Mouse (Mus musculus) kidney, embryonic 14.5 days (tissue): ENCODE data around the gene Abhd6. TPM values are rescaled to one million over a fixed set of nuclear protein-coding genes. Genes with fewer than 3 reads are reported as not detected.
"Not testable (repeated sequence)": the region's sequence is repeated elsewhere in the genome, so short reads cannot be mapped to it uniquely, and the experiment has no call there.

ENCODE experiments used
- ATAC-seq: fragments of 200-750 bp; cut with Nextera tagmentation; 2 replicates; pipeline ENCODE4 v1.8.0; 2017; ENCODE audit warnings: moderate number of reproducible peaks, mild to moderate bottlenecking, moderate TSS enrichment, moderate library complexity; ENCODE audit not compliant: low FRiP score, low TSS enrichment
- H3K27ac ChIP-seq: fragments of 300-500 bp; sonication (generic); 2 replicates; pipeline ENCODE4 v1.5.1; 2014; ENCODE audit warnings: low read depth, mild to moderate bottlenecking, low read length, moderate library complexity, mixed read lengths
- H3K27me3 ChIP-seq: fragments of 300-500 bp; sonication (generic); 2 replicates; pipeline ENCODE4 v1.6.1; 2014; ENCODE audit warnings: mild to moderate bottlenecking, low read length; ENCODE audit not compliant: control insufficient read depth, insufficient read depth
- H3K36me3 ChIP-seq: fragments of 300-500 bp; sonication (generic); 2 replicates; pipeline ENCODE4 v1.6.1; 2014; ENCODE audit warnings: low read length, mixed read lengths; ENCODE audit not compliant: control insufficient read depth, insufficient read depth
- H3K4me1 ChIP-seq: fragments of 300-500 bp; sonication (generic); 2 replicates; pipeline ENCODE4 v1.6.1; 2014; ENCODE audit warnings: low read length, mixed read lengths; ENCODE audit not compliant: control insufficient read depth, insufficient read depth
- H3K4me2 ChIP-seq: fragments of 300-500 bp; sonication (generic); replicated peaks from 2 replicates; pipeline ENCODE4 v1.6.1; 2014; ENCODE audit warnings: low read depth, mild to moderate bottlenecking, low read length
- H3K4me3 ChIP-seq: fragments of 300-500 bp; sonication (generic); 2 replicates; pipeline ENCODE4 v1.5.1; 2014; ENCODE audit warnings: mild to moderate bottlenecking, low read length
- H3K9ac ChIP-seq: fragments of 300-500 bp; sonication (generic); 2 replicates; pipeline ENCODE4 v1.6.1; 2014; ENCODE audit warnings: low read depth, mild to moderate bottlenecking, low read length, moderate library complexity
- H3K9me3 ChIP-seq: fragments of 300-500 bp; sonication (generic); 2 replicates; pipeline ENCODE4 v1.6.1; 2016; ENCODE audit warnings: low read length; ENCODE audit not compliant: control insufficient read depth
- WGBS: fragments of 180-500 bp; shearing (Covaris S2); extraction: QIAGEN DNeasy Blood & Tissue Kit; methylation state at CpG from one replicate; pipeline ENCODE4 v1.1.7; 2014; 5-methylcytosine and 5-hydroxymethylcytosine counted together
- polyA plus RNA-seq: library from polyadenylated mRNA; unstranded; fragments of >200 nt; fragmentation: Nextera tagmentation; extraction: Ambion mirVana; gene quantifications from 2 replicates; pipeline ENCODE4 v1.2.1, GENCODE M21; 2014

The Abhd6 gene
- polyA plus RNA-seq, 1 experiment from 2014 or later, result 25.7 TPM

- no peak overlapping the region for H3K27ac ChIP-seq
- peak overlapping the region; percentile 81 for H3K4me2 ChIP-seq
- ATAC-seq, result 0 out of 2 replicates have a peak, but pooled peaks have one; percentile 44
- under 1% methylated on average over 23 of the region's 23 CpGs for WGBS
- H3K4me3 ChIP-seq, result peak overlapping the region; percentile 58
- peaks cover 8% of the 10 kb centered on the region; the same call in 1 of the 2 replicates for H3K4me1 ChIP-seq
- H3K36me3 ChIP-seq, result no peaks in the 10 kb centered on the region
- peaks cover 2% of the 10 kb centered on the region for H3K27me3 ChIP-seq
- no peaks in the 10 kb centered on the region for H3K9me3 ChIP-seq
- peak overlapping the region; percentile 58 for H3K9ac ChIP-seq
These were observed 480 bp downstream of the Abhd6 start for GRCm38 (mm10) chr14:8003093-8003670.

- H3K4me2 ChIP-seq, result peak overlapping the region; percentile 81
- no peaks in the 10 kb centered on the region for H3K9me3 ChIP-seq
- no peaks in the 10 kb centered on the region for H3K36me3 ChIP-seq
- ATAC-seq, result no peak
- H3K9ac ChIP-seq, result peak overlapping the region; percentile 58; the same call in 1 of the 2 replicates
- H3K4me1 ChIP-seq, result peaks cover 8% of the 10 kb centered on the region; the same call in 1 of the 2 replicates
- H3K4me3 ChIP-seq, result peak overlapping the region; percentile 58
- WGBS, result 50% methylated on average over 18 of the region's 18 CpGs
- peaks cover 2% of the 10 kb centered on the region for H3K27me3 ChIP-seq
- H3K27ac ChIP-seq, result no peak overlapping the region
These were observed 1.3 kb downstream of the Abhd6 start for GRCm38 (mm10) chr14:8003727-8004670.

- H3K27ac ChIP-seq, H3K4me1 ChIP-seq, H3K36me3 ChIP-seq, H3K9ac ChIP-seq, H3K27me3 ChIP-seq, H3K4me3 ChIP-seq, H3K9me3 ChIP-seq, H3K4me2 ChIP-seq, ATAC-seq: not testable (repeated sequence)
- 64% methylated on average over 3 of the region's 3 CpGs for WGBS
These were observed 3.4 kb downstream of the Abhd6 start for GRCm38 (mm10) chr14:8006061-8006460.

GRCm38 (mm10) chr14:8007084-8007483 lies 4.4 kb downstream of the Abhd6 start:
- Histone ChIP-seq H3K4me3 (no peak overlapping the region), H3K36me3 (no peaks in the 10 kb centered on the region), H3K27ac (no peak overlapping the region), H3K27me3 (no peaks in the 10 kb centered on the region), H3K4me2 (no peak overlapping the region), H3K4me1 (peaks cover 8% of the 10 kb centered on the region; the same call in 1 of the 2 replicates), H3K9me3 (no peaks in the 10 kb centered on the region), H3K9ac (no peak overlapping the region)
- ATAC-seq, result no peak

GRCm38 (mm10) chr14:8007486-8007885 lies 4.8 kb downstream of the Abhd6 start:
- Histone ChIP-seq H3K9me3 (no peaks in the 10 kb centered on the region), H3K27ac (no peak overlapping the region), H3K36me3 (no peaks in the 10 kb centered on the region), H3K27me3 (no peaks in the 10 kb centered on the region), H3K4me2 (no peak overlapping the region), H3K9ac (no peak overlapping the region), H3K4me1 (peaks cover 8% of the 10 kb centered on the region; the same call in 1 of the 2 replicates), H3K4me3 (no peak overlapping the region)
- no peak for ATAC-seq
- 58% methylated on average over 2 of the region's 2 CpGs for WGBS

- H3K27ac ChIP-seq, result no peak overlapping the region
- no peak for ATAC-seq
- no peaks in the 10 kb centered on the region for H3K27me3 ChIP-seq
- no peak overlapping the region for H3K4me2 ChIP-seq
- peaks cover 8% of the 10 kb centered on the region; the same call in 1 of the 2 replicates for H3K4me1 ChIP-seq
- H3K36me3 ChIP-seq, result no peaks in the 10 kb centered on the region
- no peaks in the 10 kb centered on the region for H3K9me3 ChIP-seq
- no peak overlapping the region for H3K9ac ChIP-seq
- 88% methylated on average over 10 of the region's 10 CpGs for WGBS
- H3K4me3 ChIP-seq, result no peak overlapping the region
These were observed 5.2 kb downstream of the Abhd6 start for GRCm38 (mm10) chr14:8007923-8008322.

GRCm38 (mm10) chr14:8011297-8011696 lies 8.6 kb downstream of the Abhd6 start:
- H3K27me3 ChIP-seq, result no peaks in the 10 kb centered on the region
- H3K27ac ChIP-seq, result no peak overlapping the region
- H3K9ac ChIP-seq, result no peak overlapping the region
- 91% methylated on average over 2 of the region's 2 CpGs for WGBS
- H3K4me3 ChIP-seq, result no peak overlapping the region
- ATAC-seq, result no peak
- H3K9me3 ChIP-seq, result no peaks in the 10 kb centered on the region
- H3K36me3 ChIP-seq, result no peaks in the 10 kb centered on the region
- H3K4me1 ChIP-seq, result no peaks in the 10 kb centered on the region
- H3K4me2 ChIP-seq, result no peak overlapping the region

GRCm38 (mm10) chr14:8011938-8012337 lies 9.2 kb downstream of the Abhd6 start:
- 71% methylated on average over 6 of the region's 6 CpGs for WGBS
- no peak for ATAC-seq
- no peak overlapping the region for H3K9ac ChIP-seq
- H3K4me1 ChIP-seq, result no peaks in the 10 kb centered on the region
- H3K36me3 ChIP-seq, result no peaks in the 10 kb centered on the region
- H3K4me2 ChIP-seq, result no peak overlapping the region
- H3K27me3 ChIP-seq, result no peaks in the 10 kb centered on the region
- H3K4me3 ChIP-seq, result no peak overlapping the region
- no peaks in the 10 kb centered on the region for H3K9me3 ChIP-seq
- H3K27ac ChIP-seq, result no peak overlapping the region

GRCm38 (mm10) chr14:8015756-8016155 lies 13.1 kb downstream of the Abhd6 start:
- Histone ChIP-seq H3K9ac (no peak overlapping the region), H3K4me3 (no peak overlapping the region), H3K9me3 (no peaks in the 10 kb centered on the region), H3K27ac (no peak overlapping the region), H3K27me3 (no peaks in the 10 kb centered on the region), H3K36me3 (no peaks in the 10 kb centered on the region), H3K4me1 (no peaks in the 10 kb centered on the region), H3K4me2 (no peak overlapping the region)
- no peak for ATAC-seq
- WGBS, result 95% methylated on average over 6 of the region's 6 CpGs
